Mouse (Mus musculus) adipocyte (in vitro differentiated cells): ENCODE data around the gene Mum1l1.
"Not testable (repeated sequence)": the region's sequence is repeated elsewhere in the genome, so short reads cannot be mapped to it uniquely, and the experiment has no call there.

Experiments
- DNase-seq: peaks from one replicate; pipeline ENCODE4 v3.0.0-alpha.2; 2016; ENCODE audit warnings: low spot score

Mum1l1 gene

GRCm38 (mm10) chrX:139209829-139210225 is at the start of gene Mum1l1:
Gene Mum1l1, plus strand, starts transcription at chrX:139210042.
- DNase-seq: peak; percentile 55

- no peak for DNase-seq
Observed at GRCm38 (mm10) chrX:139178928-139179327, 30.9 kb upstream of the Mum1l1 start, which contains the start of gene 4933428M09Rik. Gene 4933428M09Rik, plus strand, starts transcription at chrX:139179228.

- DNase-seq: not testable (repeated sequence)
Observed at GRCm38 (mm10) chrX:139191506-139191905, 18.3 kb upstream of the Mum1l1 start.

GRCm38 (mm10) chrX:139194572-139195279 is 15.1 kb upstream of the Mum1l1 start:
- DNase-seq: peak; percentile 36

- DNase-seq: not testable (repeated sequence)
Observed at GRCm38 (mm10) chrX:139209191-139209828, 532 bp upstream of the Mum1l1 start.

- DNase-seq: no peak
Observed at GRCm38 (mm10) chrX:139214765-139215164, 4.9 kb downstream of the Mum1l1 start.

GRCm38 (mm10) chrX:139216409-139216808 is 6.6 kb downstream of the Mum1l1 start:
- DNase-seq: no peak

GRCm38 (mm10) chrX:139216991-139217593 is 7.2 kb downstream of the Mum1l1 start:
- DNase-seq: peak; percentile 40

- no peak for DNase-seq
Observed at GRCm38 (mm10) chrX:139217776-139218175, 7.9 kb downstream of the Mum1l1 start.

GRCm38 (mm10) chrX:139219017-139219416 is 9.2 kb downstream of the Mum1l1 start:
- peak; percentile 65 for DNase-seq

- no peak for DNase-seq
Observed at GRCm38 (mm10) chrX:139220830-139221229, 11.0 kb downstream of the Mum1l1 start.

GRCm38 (mm10) chrX:139221893-139222292 is 12.1 kb downstream of the Mum1l1 start:
- no peak for DNase-seq

GRCm38 (mm10) chrX:139231143-139231542 is 21.3 kb downstream of the Mum1l1 start:
- DNase-seq: peak; percentile 56

- DNase-seq: no peak
Observed at GRCm38 (mm10) chrX:139247294-139247693, 37.5 kb downstream of the Mum1l1 start.

- no peak for DNase-seq
Observed at GRCm38 (mm10) chrX:139257072-139257471, 47.2 kb downstream of the Mum1l1 start.

- no peak for DNase-seq
Observed at GRCm38 (mm10) chrX:139281966-139282365, 72.1 kb downstream of the Mum1l1 start.
